8 mouse cellular contexts compared by ENCODE assay signal in the genomic region with DNA sequence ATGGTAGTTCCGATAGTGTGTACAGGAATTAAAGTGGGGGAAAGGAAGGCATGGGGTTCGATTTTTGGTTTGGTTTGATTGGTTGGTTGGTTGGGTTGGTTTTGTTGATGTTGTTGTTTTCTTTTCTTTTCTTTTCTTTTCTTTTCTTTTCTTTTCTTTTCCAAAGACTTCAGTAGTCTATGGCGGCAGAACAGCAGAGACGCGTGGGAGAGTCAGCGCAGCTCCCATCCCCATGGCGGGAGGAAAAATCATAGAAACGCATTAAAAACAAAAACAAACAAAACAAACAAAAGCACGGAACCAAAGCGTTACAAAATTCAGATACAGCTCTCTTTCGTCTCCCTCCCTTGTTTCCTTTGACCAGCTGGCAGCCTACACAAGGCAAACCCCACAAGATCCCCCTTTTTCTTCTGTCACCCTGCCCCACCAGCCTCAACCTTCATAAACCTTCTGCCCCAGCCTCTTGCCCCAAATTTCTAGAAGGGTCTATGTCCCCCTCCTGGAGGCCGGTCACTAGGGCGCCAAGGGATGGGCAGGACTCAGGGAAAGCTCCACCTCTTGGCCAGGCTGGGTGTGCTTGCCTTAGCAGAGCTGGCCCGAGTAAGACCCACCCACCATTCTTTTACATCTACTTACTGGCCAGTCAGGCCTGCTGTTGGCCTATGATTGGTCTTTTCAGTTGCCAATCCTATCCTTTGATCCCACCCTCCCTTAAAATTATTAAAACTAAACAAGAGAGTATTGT. TPM values are rescaled to one million over a fixed set of nuclear protein-coding genes. Genes with fewer than 3 reads are reported as not detected.
A peak's percentile ranks its signal among the peaks of the same experiment; 100 is the strongest.
DNase-seq lines count a peak whose midpoint lies in the region; ATAC-seq and TF ChIP-seq lines count a peak whose summit lies in the region.

No protein-coding gene starts in this region.

- peak overlapping the region; percentile 66 for H3K9ac ChIP-seq in forebrain, embryonic 16.5 days (replicated peaks; ENCODE audit: low read depth, low read length)
- peak overlapping the region; percentile 43 for H3K9ac ChIP-seq in lung, embryonic 14.5 days

- H3K4me2 ChIP-seq in forebrain, embryonic 16.5 days (ENCODE audit: low read length), result peak overlapping the region; percentile 65
- H3K4me2 ChIP-seq in lung, embryonic 14.5 days, result peak overlapping the region; percentile 64

- peak; percentile 95 for ATAC-seq in forebrain, embryonic 16.5 days
- peak; percentile 97 for ATAC-seq in lung, embryonic 14.5 days (ENCODE audit: insufficient read depth)
- peak; percentile 67; the same call in 1 of the 2 replicates for ATAC-seq in neutrophil, adult 5-6 weeks (ENCODE audit: extremely low read depth, insufficient number of reproducible peaks, low FRiP score, poor library complexity, severe bottlenecking)

- 15% methylated on average over 14 of the region's 14 CpGs for WGBS in forebrain, embryonic 16.5 days
- WGBS in lung, embryonic 14.5 days, result 13% methylated on average over 14 of the region's 14 CpGs

- no peaks in the 10 kb centered on the region for H3K9me3 ChIP-seq in forebrain, embryonic 16.5 days (ENCODE audit: control insufficient read depth, low read length)
- H3K9me3 ChIP-seq in lung, embryonic 14.5 days (ENCODE audit: low read depth, low read length), result no peaks in the 10 kb centered on the region

- TF ChIP-seq CTCF in layer of hippocampus, adult 2 months (conservative IDR thresholded peaks at IDR 0.05), result peak; percentile 36
- peak; percentile 45 for TF ChIP-seq CTCF in lung, embryonic 14.5 days (IDR thresholded peaks at IDR 0.05; ENCODE audit: low read depth)

- peak; percentile 47 for DNase-seq in MN1 (ENCODE audit: low spot score)
- peak; percentile 55 to 65 for DNase-seq in cerebellum, adult 18-20 months
- DNase-seq in heart, postnatal 36 days, result peak; percentile 62 to 63
- DNase-seq in layer of hippocampus, adult 2 months (ENCODE audit: low spot score in 2 of 2), result peak; percentile 38 to 60
- DNase-seq in lung, embryonic 14.5 days, result peak; percentile 88
- peak; percentile 10 to 41 for DNase-seq in thymus, adult 18-20 months

- peak overlapping the region; percentile 51 for H3K4me3 ChIP-seq in forebrain, embryonic 16.5 days (replicated peaks; ENCODE audit: low read length)
- peak overlapping the region; percentile 62 for H3K4me3 ChIP-seq in layer of hippocampus, adult 2 months
- peak overlapping the region; percentile 51 for H3K4me3 ChIP-seq in lung, embryonic 14.5 days (ENCODE audit: low read depth, low read length)

- intact Hi-C loops in heart, postnatal 36 days (cut with DNase I), result loop anchor here (10.0 kb wide), 1 partner anchor 1191 kb away; a partner anchor contains a TSS

- no peaks in the 10 kb centered on the region for H3K36me3 ChIP-seq in forebrain, embryonic 16.5 days (ENCODE audit: control insufficient read depth, insufficient read depth)
- no peaks in the 10 kb centered on the region for H3K36me3 ChIP-seq in lung, embryonic 14.5 days (ENCODE audit: insufficient read depth)

- peak overlapping the region; percentile 41; the same call in 1 of the 2 replicates for H3K27ac ChIP-seq in forebrain, embryonic 16.5 days (ENCODE audit: low read length)
- H3K27ac ChIP-seq in layer of hippocampus, adult 2 months, result peak overlapping the region; percentile 68
- H3K27ac ChIP-seq in lung, embryonic 14.5 days (ENCODE audit: low read depth), result peak overlapping the region; percentile 82

- H3K4me1 ChIP-seq in forebrain, embryonic 16.5 days (replicated peaks; ENCODE audit: control insufficient read depth, insufficient read depth, low read length), result no peaks in the 10 kb centered on the region
- H3K4me1 ChIP-seq in lung, embryonic 14.5 days (ENCODE audit: insufficient read depth), result no peaks in the 10 kb centered on the region

- no peaks in the 10 kb centered on the region for H3K27me3 ChIP-seq in forebrain, embryonic 16.5 days (replicated peaks; ENCODE audit: control insufficient read depth, insufficient read depth, low read length)
- no peaks in the 10 kb centered on the region for H3K27me3 ChIP-seq in lung, embryonic 14.5 days (ENCODE audit: insufficient read depth, low read length)

RNA-seq across cellular contexts. Expression of a gene that starts 0.6 kb away (rescaled TPM):
- polyA plus RNA-seq in forebrain, embryonic 16.5 days (2015; fragmentation: Nextera tagmentation; extraction: Ambion mirVana), result 10.2 and 10.6 TPM in 2 replicates
- 1 to 10 TPM; 5.9 to 8.2 TPM for total RNA-seq in heart, postnatal 36 days (2021)
- total RNA-seq in layer of hippocampus, adult 2 months (2021), result 10 to 100 TPM; 26.7 to 31.9 TPM
- 9.0 and 10.4 TPM in 2 replicates for polyA plus RNA-seq in lung, embryonic 14.5 days (2014; fragmentation: Nextera tagmentation; extraction: Ambion mirVana)
- 0.37 and 0.70 TPM in 2 replicates for total RNA-seq in neutrophil, adult 5-6 weeks (2017)

Comparison
In these comparisons a context has a peak if more than half of its experiments do, and no peak if none do; other contexts are left out.
1. Peak in every context shown above with its lines: DNase-seq, ATAC-seq, H3K4me3 ChIP-seq and H3K27ac ChIP-seq.
2. DNase-seq: peak in every context shown above with its lines; median percentile 88 in lung, embryonic 14.5 days; 62 in heart, postnatal 36 days; 60 in cerebellum, adult 18-20 months; 49 in layer of hippocampus, adult 2 months; 47 in MN1; 26 in thymus, adult 18-20 months.